Mouse (Mus musculus) MEL (cell line): ENCODE measurements around the gene Top1. TPM values are rescaled to one million over a fixed set of nuclear protein-coding genes. Genes with fewer than 3 reads are reported as not detected.

Experiments
- DNase-seq: peaks from one replicate; pipeline ENCODE4 v3.0.0; 2011; ENCODE audit warnings: low read depth, low spot score
- H3K27ac ChIP-seq: 2 replicates; pipeline ENCODE4 v1.5.1; 2012; ENCODE audit warnings: low read depth, mild to moderate bottlenecking, control low read depth, low read length, moderate library complexity; ENCODE audit not compliant: control insufficient read depth
- H3K27me3 ChIP-seq, 2 experiments: fragments of 150-350 bp in 1 of 2; sonication (generic) in 1 of 2; 2 replicates each; pipeline ENCODE4 v1.6.1; 2012; ENCODE audit warnings: low read length in 2 of 2, mild to moderate bottlenecking in 2 of 2, improper control_type of control experiment in 1 of 2, moderate library complexity in 1 of 2; ENCODE audit not compliant: insufficient read depth in 2 of 2, control insufficient read depth in 1 of 2
- H3K36me3 ChIP-seq, 2 experiments: 2 replicates each; pipeline ENCODE4 v1.6.1; 2012 to 2014; ENCODE audit warnings: low read length in 2 of 2, improper control_type of control experiment in 1 of 2, inconsistent platforms in 1 of 2, mild to moderate bottlenecking in 1 of 2; ENCODE audit not compliant: insufficient read depth in 2 of 2, control insufficient read depth in 1 of 2
- H3K4me1 ChIP-seq, 2 experiments: fragments of 150-350 bp in 1 of 2; sonication (generic) in 1 of 2; 2 replicates each; pipeline ENCODE4 v1.6.1; 2012; ENCODE audit warnings: low read length in 2 of 2, improper control_type of control experiment in 1 of 2, mild to moderate bottlenecking in 1 of 2; ENCODE audit not compliant: insufficient read depth in 2 of 2, control insufficient read depth in 1 of 2
- H3K4me3 ChIP-seq, 2 experiments: fragments of 150-350 bp in 1 of 2; sonication (generic) in 1 of 2; 2 replicates each; pipeline ENCODE4 v1.5.1; 2012; ENCODE audit warnings: low read depth in 2 of 2, low read length in 2 of 2, mild to moderate bottlenecking in 2 of 2, moderate library complexity in 2 of 2, control low read depth in 1 of 2, improper control_type of control experiment in 1 of 2; ENCODE audit not compliant: control insufficient read depth in 1 of 2, insufficient read depth in 1 of 2
- H3K79me2 ChIP-seq: 2 replicates; pipeline ENCODE4 v1.6.1; 2012; ENCODE audit warnings: mild to moderate bottlenecking, low read length, moderate library complexity; ENCODE audit not compliant: control insufficient read depth, poor library complexity, insufficient read depth
- H3K9ac ChIP-seq: 2 replicates; pipeline ENCODE4 v1.6.1; 2012; ENCODE audit warnings: low read depth, mild to moderate bottlenecking, control low read depth, low read length, moderate library complexity; ENCODE audit not compliant: control insufficient read depth, poor library complexity, severe bottlenecking
- H3K9me3 ChIP-seq: fragments of 150-350 bp; sonication (generic); replicated peaks from 2 replicates; pipeline ENCODE4 v1.6.1; 2012; ENCODE audit warnings: mild to moderate bottlenecking, low read length, improper control_type of control experiment, moderate library complexity; ENCODE audit not compliant: insufficient read depth
- CHD1 ChIP-seq: IDR thresholded peaks from 2 replicates; pipeline ENCODE4 v1.6.1; 2012; ENCODE audit warnings: low read depth, mild to moderate bottlenecking, inconsistent platforms, low read length, improper control_type of control experiment
- CHD2 ChIP-seq: IDR thresholded peaks from 2 replicates; pipeline ENCODE4 v1.6.1; 2011; ENCODE audit warnings: low read length, improper control_type of control experiment
- ELF1 ChIP-seq: IDR thresholded peaks from 2 replicates; pipeline ENCODE4 v1.6.1; 2014; ENCODE audit warnings: low read depth, mild to moderate bottlenecking, inconsistent platforms, low read length, improper control_type of control experiment, moderate library complexity
- EP300 ChIP-seq, 2 experiments: IDR thresholded peaks; 2 replicates each; pipeline ENCODE4 v1.6.1; 2011; ENCODE audit warnings: improper control_type of control experiment in 2 of 2, low read length in 2 of 2, low read depth in 1 of 2, mild to moderate bottlenecking in 1 of 2
- GABPA ChIP-seq: IDR thresholded peaks from 2 replicates; pipeline ENCODE4 v1.6.1; 2012; ENCODE audit warnings: low read depth, mild to moderate bottlenecking, inconsistent platforms, low read length, improper control_type of control experiment, moderate library complexity
- HCFC1 ChIP-seq: IDR thresholded peaks from 2 replicates; pipeline ENCODE4 v1.6.1; 2012; ENCODE audit warnings: low read depth, mild to moderate bottlenecking, inconsistent platforms, low read length, improper control_type of control experiment, moderate library complexity
- JUND ChIP-seq: IDR thresholded peaks from 2 replicates; pipeline ENCODE4 v1.6.1; 2011; ENCODE audit warnings: low read depth, mild to moderate bottlenecking, improper control_type of control experiment, low read length
- KAT2A ChIP-seq: conservative IDR thresholded peaks from 2 replicates; pipeline ENCODE4 v1.6.1; 2012; ENCODE audit warnings: low read depth, low read length, improper control_type of control experiment, inconsistent platforms
- MAFK ChIP-seq: IDR thresholded peaks from 2 replicates; pipeline ENCODE4 v1.6.1; 2011; ENCODE audit warnings: low read depth, mild to moderate bottlenecking, low read length, improper control_type of control experiment, borderline replicate concordance
- MAX ChIP-seq: IDR thresholded peaks from 2 replicates; pipeline ENCODE4 v1.6.1; 2011; ENCODE audit warnings: low read length, improper control_type of control experiment
- MEF2A ChIP-seq: IDR thresholded peaks from 2 replicates; pipeline ENCODE4 v1.6.1; 2014; ENCODE audit warnings: low read depth, mild to moderate bottlenecking, inconsistent platforms, low read length, improper control_type of control experiment; ENCODE audit not compliant: poor library complexity, insufficient replicate concordance, severe bottlenecking; ENCODE audit errors: extremely low read depth
- MXI1 ChIP-seq: IDR thresholded peaks from 2 replicates; pipeline ENCODE4 v1.6.1; 2011; ENCODE audit warnings: mild to moderate bottlenecking, low read depth, low read length, improper control_type of control experiment
- NRF1 ChIP-seq: IDR thresholded peaks from 2 replicates; pipeline ENCODE4 v1.6.1; 2014; ENCODE audit warnings: low read depth, mild to moderate bottlenecking, inconsistent platforms, low read length, improper control_type of control experiment, moderate library complexity; ENCODE audit not compliant: poor library complexity, insufficient read depth, severe bottlenecking
- POLR2A ChIP-seq, 2 experiments: IDR thresholded peaks; 2 replicates each; pipeline ENCODE4 v1.6.1; 2011 to 2012; ENCODE audit warnings: low read length in 2 of 2, mild to moderate bottlenecking in 2 of 2, control low read depth in 1 of 2, improper control_type of control experiment in 1 of 2, low read depth in 1 of 2, moderate library complexity in 1 of 2; ENCODE audit not compliant: control insufficient read depth in 1 of 2, insufficient read depth in 1 of 2, poor library complexity in 1 of 2
- SMC3 ChIP-seq: IDR thresholded peaks from 2 replicates; pipeline ENCODE4 v1.6.1; 2011; ENCODE audit warnings: low read depth, low read length, improper control_type of control experiment
- TCF12 ChIP-seq: IDR thresholded peaks from 2 replicates; pipeline ENCODE4 v1.6.1; 2014; ENCODE audit warnings: low read depth, mild to moderate bottlenecking, inconsistent platforms, low read length, improper control_type of control experiment, moderate library complexity
- UBTF ChIP-seq: IDR thresholded peaks from 2 replicates; pipeline ENCODE4 v1.6.1; 2012; ENCODE audit warnings: low read depth, mild to moderate bottlenecking, inconsistent platforms, low read length, improper control_type of control experiment, moderate library complexity, borderline replicate concordance; ENCODE audit not compliant: insufficient read depth
- USF1 ChIP-seq: IDR thresholded peaks from 2 replicates; pipeline ENCODE4 v1.6.1; 2014; ENCODE audit warnings: low read depth, mild to moderate bottlenecking, inconsistent platforms, low read length, improper control_type of control experiment, moderate library complexity
- USF2 ChIP-seq, 2 experiments: IDR thresholded peaks; 2 replicates each; pipeline ENCODE4 v1.6.1; 2011 to 2012; ENCODE audit warnings: improper control_type of control experiment in 2 of 2, low read length in 2 of 2, borderline replicate concordance in 1 of 2, inconsistent platforms in 1 of 2, low read depth in 1 of 2, mild to moderate bottlenecking in 1 of 2; ENCODE audit not compliant: insufficient read depth in 1 of 2
- ZC3H11A ChIP-seq: IDR thresholded peaks from 2 replicates; pipeline ENCODE4 v1.6.1; 2012; ENCODE audit warnings: low read depth, mild to moderate bottlenecking, inconsistent platforms, low read length, improper control_type of control experiment
- ZMIZ1 ChIP-seq: IDR thresholded peaks from 2 replicates; pipeline ENCODE4 v1.6.1; 2012; ENCODE audit warnings: low read depth, mild to moderate bottlenecking, inconsistent platforms, low read length, improper control_type of control experiment, moderate library complexity
- polyA plus RNA-seq, 2 experiments: library from polyadenylated mRNA; stranded (reverse) in 1 of 2; unstranded in 1 of 2; fragments of >175 nt in 1 of 2; fragments of >200 nt in 1 of 2; gene quantifications; 2 replicates each; pipeline versions ENCODE4 v1.2.1 to v1.2.4; 2012; ENCODE audit warnings: low replicate concordance in 2 of 2, low read depth in 1 of 2; ENCODE audit not compliant: insufficient read length in 2 of 2, insufficient read depth in 1 of 2, missing spikeins in 1 of 2
- total RNA-seq: library from RNA; depleted of rRNA; stranded (reverse); fragments of 300-350 nt; gene quantifications from 2 replicates; pipeline ENCODE4 v1.2.3, GENCODE M21; 2012

Top1 gene
- total and polyA plus RNA-seq, 3 experiments = 33.5 to 123 (median 73.3) TPM

DNA sequence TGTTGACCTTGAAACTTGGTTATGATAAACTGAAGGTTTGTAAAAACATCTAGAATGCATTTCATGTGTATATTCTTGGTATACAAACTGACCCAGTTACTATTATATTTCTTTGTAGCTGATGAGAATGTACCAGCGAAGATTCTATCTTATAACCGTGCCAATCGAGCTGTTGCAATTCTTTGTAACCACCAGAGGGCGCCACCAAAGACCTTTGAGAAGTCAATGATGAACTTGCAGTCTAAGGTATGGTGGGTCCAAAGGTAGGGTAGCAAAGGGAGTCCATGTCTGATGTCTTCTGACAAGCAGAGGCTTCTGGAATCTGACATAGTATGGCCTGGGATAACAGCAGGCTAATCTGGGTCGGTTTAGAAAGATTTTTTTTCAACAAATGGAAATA is 71.6 kb downstream of the Top1 start (continued):
- TF ChIP-seq MEF2A = no peak
- TF ChIP-seq NRF1 = no peak
- TF ChIP-seq GABPA = no peak
- TF ChIP-seq JUND = no peak
- TF ChIP-seq EP300 (IDR thresholded peaks at IDR 0.05; ENCODE audit: low read depth in 1 of 2, low read length in 2 of 2) = no peak
- TF ChIP-seq KAT2A = no peak
- no peak for TF ChIP-seq TCF12

- Histone ChIP-seq H3K79me2 (no peaks in the 10 kb centered on the region), H3K9ac (no peak overlapping the region), H3K36me3 (peaks cover 0 to 29% of the 10 kb centered on the region in 2 experiments; a peak in 2 of 4 replicates), H3K27me3 (no peaks in the 10 kb centered on the region), H3K9me3 (no peaks in the 10 kb centered on the region), H3K4me3 (no peak overlapping the region), H3K4me1 (no peaks in the 10 kb centered on the region), H3K27ac (no peak overlapping the region)
- DNase-seq = no peak
- TF ChIP-seq MEF2A = no peak
- TF ChIP-seq CHD2 = no peak
- no peak for TF ChIP-seq MAX
- no peak for TF ChIP-seq TCF12
- TF ChIP-seq MAFK = no peak
- no peak for TF ChIP-seq UBTF
- no peak for TF ChIP-seq HCFC1
- TF ChIP-seq JUND = no peak
- no peak for TF ChIP-seq USF2 (IDR thresholded peaks at IDR 0.05; ENCODE audit: borderline replicate concordance in 1 of 2, insufficient read depth in 1 of 2, low read depth in 1 of 2, low read length in 2 of 2)
- TF ChIP-seq POLR2A (IDR thresholded peaks at IDR 0.05; ENCODE audit: control insufficient read depth in 1 of 2, insufficient read depth in 1 of 2, low read depth in 1 of 2, low read length in 2 of 2, poor library complexity in 1 of 2) = no peak
These were observed 73.1 kb downstream of the Top1 start for GRCm38 (mm10) chr2:160718811-160719210.

DNA sequence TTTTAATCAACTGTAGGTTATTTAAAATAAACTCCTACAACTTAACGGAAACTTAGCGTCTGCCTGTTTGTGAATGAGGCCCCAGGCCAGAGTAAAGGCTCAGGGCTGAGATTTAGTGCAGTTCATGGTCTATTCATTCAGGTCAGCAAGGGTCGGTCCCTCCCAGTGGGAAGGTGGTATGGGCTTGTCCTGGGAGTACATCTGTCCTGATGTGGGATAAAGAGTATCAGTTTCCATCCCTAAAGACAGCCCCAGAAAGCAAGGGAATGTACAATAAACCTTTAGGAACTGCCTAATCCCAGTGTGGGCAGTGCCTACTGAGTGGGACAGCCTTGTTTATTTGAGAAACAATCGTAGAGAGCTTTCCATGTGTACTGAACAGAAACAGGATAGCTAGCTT is 77.0 kb downstream of the Top1 start:
- peaks cover 0 to 13% of the 10 kb centered on the region in 2 experiments; a peak in 2 of 4 replicates for H3K36me3 ChIP-seq

More for the DNA sequence above, 77.0 kb downstream of the Top1 start:
- Histone ChIP-seq H3K4me1 (no peaks in the 10 kb centered on the region), H3K9me3 (no peaks in the 10 kb centered on the region), H3K27ac (no peak overlapping the region), H3K27me3 (no peaks in the 10 kb centered on the region), H3K79me2 (no peaks in the 10 kb centered on the region), H3K9ac (no peak overlapping the region), H3K4me3 (no peak overlapping the region)
- DNase-seq = no peak
- TF ChIP-seq USF1 (no peak), KAT2A (no peak), MAX (no peak), ZMIZ1 (no peak), ZC3H11A (no peak), CHD1 (no peak), SMC3 (no peak), ELF1 (no peak), MXI1 (no peak)
